18 mouse cellular contexts compared by ENCODE assay signal in the genomic region with DNA sequence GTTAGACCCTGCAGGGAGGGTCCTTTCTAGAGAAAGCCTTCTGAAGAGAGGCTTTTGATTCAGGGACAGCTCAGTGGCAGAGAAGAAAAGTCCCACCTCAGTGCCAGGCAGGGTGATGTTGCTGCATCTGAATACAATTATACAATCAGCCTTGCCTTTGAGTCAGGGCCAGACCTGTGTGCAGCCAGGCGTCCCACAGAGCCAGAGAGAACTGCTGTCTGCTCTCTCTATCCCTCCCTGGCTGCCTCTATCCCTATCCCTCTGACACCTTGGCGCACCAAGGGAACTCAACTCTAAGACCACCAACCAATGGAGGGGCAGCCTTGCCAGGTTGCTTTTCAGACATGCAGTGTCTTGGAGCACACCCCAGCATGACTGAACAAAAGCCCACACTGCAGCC. TPM values are rescaled to one million over a fixed set of nuclear protein-coding genes. Genes with fewer than 3 reads are reported as not detected.
A peak's percentile ranks its signal among the peaks of the same experiment; 100 is the strongest.
DNase-seq lines count a peak whose midpoint lies in the region; ATAC-seq and TF ChIP-seq lines count a peak whose summit lies in the region.
"Had no signal": no experiment of that assay in that cellular context is flagged by ENCODE, and none has a peak within 500 bp of the region (broad histone marks: within the 10 kb centered on the region; RNA-seq: fewer than 3 reads in every experiment).

No protein-coding gene starts in this region.

- H3K4me1 ChIP-seq in hindbrain, embryonic 13.5 days (replicated peaks), result peaks cover 54% of the 10 kb centered on the region
- H3K4me1 ChIP-seq in midbrain, postnatal 0 days (ENCODE audit: insufficient read depth, low read length), result peaks cover 21% of the 10 kb centered on the region

- peak overlapping the region; percentile 40 for H3K27ac ChIP-seq in left cerebral cortex, adult 2 months
- peak overlapping the region; percentile 80 for H3K27ac ChIP-seq in hindbrain, embryonic 13.5 days
- peak overlapping the region; percentile 38; the same call in 1 of the 2 replicates for H3K27ac ChIP-seq in midbrain, postnatal 0 days (ENCODE audit: low read depth, low read length)

- no peak overlapping the region for H3K4me2 ChIP-seq in hindbrain, embryonic 13.5 days
- no peak overlapping the region for H3K4me2 ChIP-seq in midbrain, postnatal 0 days (ENCODE audit: low read depth, low read length, poor library complexity, severe bottlenecking)

- TF ChIP-seq CTCF in left cerebral cortex, adult 2 months (IDR thresholded peaks at IDR 0.05), result no peak
- no peak for TF ChIP-seq CTCF in midbrain, postnatal 0 days (IDR thresholded peaks at IDR 0.05)

- H3K9ac ChIP-seq in hindbrain, embryonic 13.5 days, result peak overlapping the region; percentile 9; the same call in 1 of the 2 replicates
- H3K9ac ChIP-seq in midbrain, postnatal 0 days (replicated peaks; ENCODE audit: low read length, poor library complexity, severe bottlenecking), result 0 out of 2 replicates have a peak overlapping the region, but pooled peaks have one; percentile 29

- no peak overlapping the region for H3K4me3 ChIP-seq in left cerebral cortex, adult 2 months
- no peak overlapping the region for H3K4me3 ChIP-seq in hindbrain, embryonic 13.5 days
- no peak overlapping the region for H3K4me3 ChIP-seq in midbrain, postnatal 0 days (ENCODE audit: low read depth, low read length)

- ATAC-seq in hindbrain, embryonic 13.5 days (ENCODE audit: low FRiP score), result no peak
- ATAC-seq in midbrain, postnatal 0 days (ENCODE audit: low FRiP score), result no peak
- ATAC-seq: CD4-positive, CD25-positive, alpha-beta regulatory T cell, adult 4 months had no signal

- intact Hi-C loops in left cerebral cortex, adult 2 months (cut with DNase I), result loop anchor here (5.0 kb wide), 1 partner anchor 61 kb away; no protein-coding TSS in a partner anchor
- intact Hi-C loops in left cerebral cortex, postnatal 14 days (cut with DNase I), result no loop called here

- no peaks in the 10 kb centered on the region for H3K9me3 ChIP-seq in hindbrain, embryonic 13.5 days
- H3K9me3 ChIP-seq in midbrain, postnatal 0 days (ENCODE audit: low read length), result no peaks in the 10 kb centered on the region

- no peaks in the 10 kb centered on the region for H3K27me3 ChIP-seq in hindbrain, embryonic 13.5 days
- H3K27me3 ChIP-seq in midbrain, postnatal 0 days (ENCODE audit: insufficient read depth, low read length), result no peaks in the 10 kb centered on the region

- WGBS in hindbrain, embryonic 13.5 days, result 48% methylated on average over 2 of the region's 2 CpGs
- 23% methylated on average over 2 of the region's 2 CpGs for WGBS in midbrain, postnatal 0 days

- no peak for DNase-seq in left cerebral cortex, adult 2 months (ENCODE audit: extremely low spot score in 1 of 2, low spot score in 2 of 2)
- DNase-seq in left cerebral cortex, postnatal 14 days (ENCODE audit: low spot score in 2 of 2), result no peak
- DNase-seq in cerebellum, postnatal 25 days, result peak; percentile 68 to 75
- DNase-seq in midbrain, postnatal 0 days (ENCODE audit: low spot score), result peak; percentile 49
- DNase-seq in heart, postnatal 4 days, result no peak
- DNase-seq in layer of hippocampus, adult 11-12 months (ENCODE audit: low spot score), result no peak
- no peak for DNase-seq in urinary bladder, postnatal 36 days (ENCODE audit: low spot score in 2 of 2)
- DNase-seq: gastrocnemius, postnatal 25 days; kidney, adult 11 months; liver had no signal

- no peaks in the 10 kb centered on the region for H3K36me3 ChIP-seq in hindbrain, embryonic 13.5 days
- no peaks in the 10 kb centered on the region for H3K36me3 ChIP-seq in midbrain, postnatal 0 days (ENCODE audit: insufficient read depth, low read length)

RNA-seq across cellular contexts. Expression of a gene that starts 52.2 kb away (rescaled TPM):
- total RNA-seq in left cerebral cortex, adult 2 months (2021), result not detected
- total RNA-seq in left cerebral cortex, postnatal 14 days (2021), result not detected
- 0.78 and 1.2 TPM in 2 replicates for polyA plus RNA-seq in hindbrain, embryonic 13.5 days (2015; fragmentation: Nextera tagmentation; extraction: Ambion mirVana)
- total RNA-seq in midbrain, postnatal 0 days (2014; rRNA removed), result not detected in 2 replicates
- 0.29 and 0.39 TPM in 2 replicates for polyA plus RNA-seq in midbrain, postnatal 0 days (2015; fragmentation: Nextera tagmentation; extraction: Ambion mirVana)
- total RNA-seq in heart, postnatal 4 days (2021), result not detected
- total RNA-seq: adrenal gland, adult 18-20 months; common myeloid progenitor, adult 5-6 weeks; gastrocnemius, postnatal 25 days had no signal
- polyA plus RNA-seq: CD4-positive, CD25-positive, alpha-beta regulatory T cell, adult 4 months; heart, embryonic 16.5 days; lung, embryonic 16.5 days; stomach, embryonic 14.5 days; urinary bladder, adult 2 months had no signal

Comparison
In these comparisons a context has a peak if more than half of its experiments do, and no peak if none do; other contexts are left out.
1. DNase-seq: peak in cerebellum, postnatal 25 days (2 of 2) and midbrain, postnatal 0 days (single experiment); none in left cerebral cortex, adult 2 months (0 of 2), left cerebral cortex, postnatal 14 days (0 of 2), heart, postnatal 4 days (single experiment), layer of hippocampus, adult 11-12 months (single experiment) and urinary bladder, postnatal 36 days (0 of 2).
2. Peak in every context shown above with its lines, with median percentiles within 50 percentile points of each other: H3K27ac ChIP-seq.